Mouse (Mus musculus) thymus, adult 2 months (tissue): ENCODE results near the gene Thada.

Experiments
- CTCF ChIP-seq: fragments of 200-500 bp; IDR thresholded peaks from 2 replicates; pipeline ENCODE4 v1.5.1; 2012; ENCODE audit warnings: mild to moderate bottlenecking, control low read depth, low read length, moderate library complexity, borderline replicate concordance; ENCODE audit not compliant: control insufficient read depth, poor library complexity, insufficient read depth; ENCODE audit errors: extremely low read depth
- POLR2A ChIP-seq: fragments of 200-500 bp; IDR thresholded peaks from 2 replicates; pipeline ENCODE4 v1.6.1; 2012; ENCODE audit warnings: mild to moderate bottlenecking, low read length, control low read depth, moderate library complexity; ENCODE audit not compliant: control insufficient read depth, poor library complexity, insufficient read depth; ENCODE audit errors: extremely low read depth

GRCm38 (mm10) chr17:84215264-84215960 lies 250.6 kb downstream of the Thada start:
- TF ChIP-seq CTCF (no peak), POLR2A (no peak)
